Mouse (Mus musculus): ENCODE data around the gene Ang6.
"Not testable (repeated sequence)": the region's sequence is repeated elsewhere in the genome, so short reads cannot be mapped to it uniquely, and the experiment has no call there.

The Ang6 gene

GRCm38 (mm10) chr14:44002169-44002568 is at the start of gene Ang6:
Gene Ang6, minus strand, starts transcription at chr14:44002269.
- DNase-seq (ENCODE audit: low spot score in 2 of 2), result no peak

- not testable (repeated sequence) for DNase-seq (ENCODE audit: low spot score in 2 of 2)
Measured at GRCm38 (mm10) chr14:44046567-44046966, 44.5 kb upstream of the Ang6 start.

GRCm38 (mm10) chr14:44031828-44032227 is 29.8 kb upstream of the Ang6 start:
- not testable (repeated sequence) for DNase-seq (ENCODE audit: low spot score in 2 of 2)

GRCm38 (mm10) chr14:44009686-44010085 is 7.6 kb upstream of the Ang6 start:
- not testable (repeated sequence) for DNase-seq (ENCODE audit: low spot score in 2 of 2)

- DNase-seq (ENCODE audit: low spot score in 2 of 2), result not testable (repeated sequence)
Measured at GRCm38 (mm10) chr14:44008021-44008420, 6.0 kb upstream of the Ang6 start.

GRCm38 (mm10) chr14:44001600-44001999 is 469 bp downstream of the Ang6 start:
- no peak for DNase-seq (ENCODE audit: low spot score in 2 of 2)

- not testable (repeated sequence) for DNase-seq (ENCODE audit: low spot score in 2 of 2)
Measured at GRCm38 (mm10) chr14:43998455-43999000, 3.5 kb downstream of the Ang6 start.

GRCm38 (mm10) chr14:43987404-43987803 is 14.7 kb downstream of the Ang6 start:
- DNase-seq (ENCODE audit: low spot score in 2 of 2), result peak; percentile 3 to 41

GRCm38 (mm10) chr14:43986147-43986546 is 15.9 kb downstream of the Ang6 start:
- DNase-seq (ENCODE audit: low spot score in 2 of 2), result no peak

GRCm38 (mm10) chr14:43983897-43984296 is 18.2 kb downstream of the Ang6 start:
- DNase-seq (ENCODE audit: low spot score in 2 of 2), result peak in 1 of 2 experiments; percentile 25

GRCm38 (mm10) chr14:43983454-43983853 is 18.6 kb downstream of the Ang6 start:
- DNase-seq (ENCODE audit: low spot score in 2 of 2), result no peak

- not testable (repeated sequence) for DNase-seq (ENCODE audit: low spot score in 2 of 2)
Measured at GRCm38 (mm10) chr14:43956769-43957168, 45.3 kb downstream of the Ang6 start, which contains the start of gene Ang5. Gene Ang5, plus strand, starts transcription at chr14:43957069.

- not testable (repeated sequence) for DNase-seq (ENCODE audit: low spot score in 2 of 2)
Measured at GRCm38 (mm10) chr14:43955074-43955473, 47.0 kb downstream of the Ang6 start.

- DNase-seq (ENCODE audit: low spot score in 2 of 2), result not testable (repeated sequence)
Measured at GRCm38 (mm10) chr14:43953382-43953781, 48.7 kb downstream of the Ang6 start.

Data from thymus, postnatal 10 days (tissue).